Mouse (Mus musculus) hindbrain, embryonic 14.5 days (tissue): ENCODE data around the gene Cacna1s. TPM values are rescaled to one million over a fixed set of nuclear protein-coding genes. Genes with fewer than 3 reads are reported as not detected.

Source experiments
- ATAC-seq: fragments of 200-750 bp; cut with Nextera tagmentation; 2 replicates; pipeline ENCODE4 v1.8.0; 2017; ENCODE audit warnings: moderate number of reproducible peaks, mild to moderate bottlenecking, moderate TSS enrichment, moderate library complexity; ENCODE audit not compliant: low FRiP score
- DNase-seq: peaks from one replicate; pipeline ENCODE4 v3.0.0-alpha.2; 2015; ENCODE audit warnings: low spot score
- H3K27ac ChIP-seq: fragments of 300-500 bp; sonication (generic); 2 replicates; pipeline ENCODE4 v1.5.1; 2014; ENCODE audit warnings: mild to moderate bottlenecking, moderate library complexity
- H3K27me3 ChIP-seq: fragments of 300-500 bp; sonication (generic); 2 replicates; pipeline ENCODE4 v1.6.1; 2014; ENCODE audit warnings: mild to moderate bottlenecking, low read length, mixed read lengths; ENCODE audit not compliant: control insufficient read depth, insufficient read depth
- H3K36me3 ChIP-seq: fragments of 300-500 bp; sonication (generic); replicated peaks from 2 replicates; pipeline ENCODE4 v1.6.1; 2014; ENCODE audit not compliant: control insufficient read depth, insufficient read depth
- H3K4me1 ChIP-seq: fragments of 300-500 bp; sonication (generic); replicated peaks from 2 replicates; pipeline ENCODE4 v1.6.1; 2014; ENCODE audit warnings: antibody characterized with exemption, low read length, mixed read lengths; ENCODE audit not compliant: control insufficient read depth, insufficient read depth
- H3K4me2 ChIP-seq: fragments of 300-500 bp; sonication (generic); replicated peaks from 2 replicates; pipeline ENCODE4 v1.6.1; 2014; ENCODE audit warnings: mild to moderate bottlenecking, moderate library complexity
- H3K4me3 ChIP-seq: fragments of 300-500 bp; sonication (generic); replicated peaks from 2 replicates; pipeline ENCODE4 v1.5.1; 2014; ENCODE audit warnings: mild to moderate bottlenecking, low read length
- H3K9ac ChIP-seq: fragments of 300-500 bp; sonication (generic); 2 replicates; pipeline ENCODE4 v1.6.1; 2014
- H3K9me3 ChIP-seq: fragments of 300-500 bp; sonication (generic); 2 replicates; pipeline ENCODE4 v1.6.1; 2016; ENCODE audit warnings: low read length; ENCODE audit not compliant: control insufficient read depth
- WGBS: fragments of 180-500 bp; shearing (Covaris S2); extraction: QIAGEN DNeasy Blood & Tissue Kit; methylation state at CpG from one replicate; pipeline ENCODE4 v1.1.7; 2014; 5-methylcytosine and 5-hydroxymethylcytosine counted together
- polyA plus RNA-seq: library from polyadenylated mRNA; unstranded; fragments of >200 nt; fragmentation: Nextera tagmentation; extraction: Ambion mirVana; gene quantifications from 2 replicates; pipeline ENCODE4 v1.2.1, GENCODE M21; 2014

Cacna1s gene
- polyA plus RNA-seq, 1 experiment from 2014 or later = 0.17 TPM

GRCm38 (mm10) chr1:136017907-136018313 is 34.6 kb upstream of the Cacna1s start:
- Histone ChIP-seq H3K4me3 (peak overlapping the region; percentile 83), H3K4me2 (peak overlapping the region; percentile 87), H3K27me3 (no peaks in the 10 kb centered on the region), H3K9ac (peak overlapping the region; percentile 89), H3K9me3 (no peaks in the 10 kb centered on the region), H3K4me1 (peaks cover 15% of the 10 kb centered on the region), H3K36me3 (peaks cover 22% of the 10 kb centered on the region), H3K27ac (peak overlapping the region; percentile 78)
- DNase-seq (peak; percentile 97), ATAC-seq (peak; percentile 99)
- 0% methylated on average over 22 of the region's 22 CpGs for WGBS

GRCm38 (mm10) chr1:136018390-136019189 is 34.0 kb upstream of the Cacna1s start:
- Histone ChIP-seq H3K4me3 (peak overlapping the region; percentile 83), H3K4me1 (peaks cover 15% of the 10 kb centered on the region), H3K36me3 (peaks cover 29% of the 10 kb centered on the region), H3K27me3 (no peaks in the 10 kb centered on the region), H3K9me3 (no peaks in the 10 kb centered on the region), H3K27ac (peak overlapping the region; percentile 78), H3K4me2 (peak overlapping the region; percentile 87), H3K9ac (peak overlapping the region; percentile 89)
- DNase-seq (peak; percentile 34), ATAC-seq (peak; percentile 31)
- 4% methylated on average over 24 of the region's 24 CpGs for WGBS

- Histone ChIP-seq H3K9ac (no peak overlapping the region), H3K9me3 (no peaks in the 10 kb centered on the region), H3K4me3 (no peak overlapping the region), H3K27ac (no peak overlapping the region), H3K36me3 (peaks cover 98% of the 10 kb centered on the region), H3K27me3 (no peaks in the 10 kb centered on the region), H3K4me2 (no peak overlapping the region), H3K4me1 (no peaks in the 10 kb centered on the region)
- DNase-seq = no peak
- WGBS = 64% methylated on average over 7 of the region's 7 CpGs
- ATAC-seq = no peak
Measured at GRCm38 (mm10) chr1:136030201-136030600, 22.3 kb upstream of the Cacna1s start.

- DNase-seq = no peak
- Histone ChIP-seq H3K27me3 (no peaks in the 10 kb centered on the region), H3K4me3 (no peak overlapping the region), H3K36me3 (peaks cover 89% of the 10 kb centered on the region), H3K27ac (no peak overlapping the region), H3K4me1 (no peaks in the 10 kb centered on the region), H3K4me2 (no peak overlapping the region), H3K9me3 (no peaks in the 10 kb centered on the region), H3K9ac (no peak overlapping the region)
- 82% methylated on average over 6 of the region's 8 CpGs for WGBS
- ATAC-seq = no peak
Measured at GRCm38 (mm10) chr1:136031697-136032096, 20.9 kb upstream of the Cacna1s start.

- H3K4me3 ChIP-seq = no peak overlapping the region
- ATAC-seq (no peak), DNase-seq (no peak)
- H3K4me2 ChIP-seq = no peak overlapping the region
- H3K9me3 ChIP-seq = no peaks in the 10 kb centered on the region
- peaks cover 76% of the 10 kb centered on the region for H3K36me3 ChIP-seq
- H3K4me1 ChIP-seq = no peaks in the 10 kb centered on the region
- H3K9ac ChIP-seq = no peak overlapping the region
- H3K27me3 ChIP-seq = no peaks in the 10 kb centered on the region
- 70% methylated on average over 7 of the region's 7 CpGs for WGBS
- no peak overlapping the region for H3K27ac ChIP-seq
Measured at GRCm38 (mm10) chr1:136032961-136033360, 19.6 kb upstream of the Cacna1s start.

GRCm38 (mm10) chr1:136038746-136039538 is 13.6 kb upstream of the Cacna1s start:
- Histone ChIP-seq H3K4me1 (peaks cover 5% of the 10 kb centered on the region; the same call in 1 of the 2 replicates), H3K36me3 (peaks cover 18% of the 10 kb centered on the region), H3K27me3 (no peaks in the 10 kb centered on the region), H3K4me2 (no peak overlapping the region), H3K4me3 (no peak overlapping the region), H3K9ac (no peak overlapping the region), H3K9me3 (no peaks in the 10 kb centered on the region), H3K27ac (no peak overlapping the region)
- DNase-seq (no peak), ATAC-seq (no peak)
- WGBS = 74% methylated on average over 5 of the region's 5 CpGs

GRCm38 (mm10) chr1:136040452-136040851 is 12.1 kb upstream of the Cacna1s start:
- H3K4me3 ChIP-seq = no peak overlapping the region
- H3K9ac ChIP-seq = no peak overlapping the region
- no peak overlapping the region for H3K4me2 ChIP-seq
- 27% methylated on average over 11 of the region's 11 CpGs for WGBS
- 0 out of 2 replicates have a peak, but pooled peaks have one; percentile 26 for ATAC-seq
- no peaks in the 10 kb centered on the region for H3K27me3 ChIP-seq
- H3K9me3 ChIP-seq = no peaks in the 10 kb centered on the region
- H3K4me1 ChIP-seq = peaks cover 5% of the 10 kb centered on the region; the same call in 1 of the 2 replicates
- H3K27ac ChIP-seq = no peak overlapping the region
- H3K36me3 ChIP-seq = 0 out of 2 replicates have a peak, but pooled peaks cover 3% of the 10 kb centered on the region
- no peak for DNase-seq

- DNase-seq (peak; percentile 28), ATAC-seq (peak; percentile 35; the same call in 1 of the 2 replicates)
- H3K4me2 ChIP-seq = no peak overlapping the region
- WGBS = 35% methylated on average over 4 of the region's 4 CpGs
- H3K27me3 ChIP-seq = no peaks in the 10 kb centered on the region
- no peak overlapping the region for H3K9ac ChIP-seq
- H3K36me3 ChIP-seq = no peaks in the 10 kb centered on the region
- H3K27ac ChIP-seq = no peak overlapping the region
- no peaks in the 10 kb centered on the region for H3K9me3 ChIP-seq
- no peak overlapping the region for H3K4me3 ChIP-seq
- peaks cover 5% of the 10 kb centered on the region; the same call in 1 of the 2 replicates for H3K4me1 ChIP-seq
Measured at GRCm38 (mm10) chr1:136040874-136041273, 11.7 kb upstream of the Cacna1s start.

- no peak overlapping the region for H3K27ac ChIP-seq
- no peak overlapping the region for H3K4me2 ChIP-seq
- ATAC-seq = 0 out of 2 replicates have a peak, but pooled peaks have one; percentile 18
- H3K4me3 ChIP-seq = no peak overlapping the region
- peaks cover 18% of the 10 kb centered on the region for H3K27me3 ChIP-seq
- 18% methylated on average over 4 of the region's 4 CpGs for WGBS
- H3K9ac ChIP-seq = no peak overlapping the region
- peaks cover 4% of the 10 kb centered on the region; the same call in 1 of the 2 replicates for H3K4me1 ChIP-seq
- DNase-seq = peak; percentile 78
- H3K9me3 ChIP-seq = no peaks in the 10 kb centered on the region
- H3K36me3 ChIP-seq = no peaks in the 10 kb centered on the region
Measured at GRCm38 (mm10) chr1:136045774-136046173, 6.8 kb upstream of the Cacna1s start.
